Mouse (Mus musculus) natural killer cell, adult 2 months (primary cell): ENCODE results near the gene Sntn.

ENCODE experiments used
- DNase-seq, 2 experiments: peaks; one replicate each; pipeline ENCODE4 v3.0.0; 2022; ENCODE audit warnings: low spot score in 2 of 2

Sntn gene

DNA sequence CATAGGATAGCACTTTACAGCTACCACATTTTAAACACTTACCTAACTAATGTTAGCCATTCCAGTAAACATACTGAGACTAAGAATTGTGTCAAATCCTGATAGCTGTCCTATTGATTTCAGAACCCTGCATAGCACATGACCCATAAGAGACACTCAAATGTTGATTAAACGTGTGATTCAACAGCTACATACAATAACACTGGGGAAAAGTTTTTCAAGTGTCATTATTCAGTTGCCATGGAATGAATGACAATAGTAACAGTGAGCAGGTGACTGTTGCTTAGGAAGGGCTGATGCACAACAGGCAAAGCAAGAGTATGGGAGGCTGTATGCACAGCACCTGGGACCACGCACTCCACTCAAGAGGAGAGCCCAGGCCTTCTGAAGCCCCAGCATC, at the start of gene Sntn:
Gene Sntn, plus strand, starts transcription at position 301 of the 400 bp plus-strand sequence.
- no peak for DNase-seq

DNA sequence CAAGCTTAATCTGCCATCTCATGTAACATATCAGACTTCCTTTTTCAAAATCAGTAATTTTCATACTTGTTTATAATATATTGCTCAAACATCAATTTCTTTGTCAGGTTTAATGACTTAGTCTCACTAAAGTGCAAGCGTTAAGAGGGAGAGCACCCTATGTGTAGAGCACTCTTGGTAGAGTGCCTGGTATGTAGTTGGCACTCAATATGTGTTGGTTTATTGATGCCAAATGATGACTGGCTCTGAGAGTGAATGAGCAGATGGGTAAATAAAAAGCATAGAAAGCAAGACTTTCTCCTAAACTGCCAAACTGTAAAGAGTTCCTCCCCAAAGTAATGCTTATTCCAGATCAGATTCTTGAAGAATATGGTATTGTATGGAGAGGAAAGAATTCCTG, 20.8 kb upstream of the Sntn start:
- DNase-seq, result no peak

DNA sequence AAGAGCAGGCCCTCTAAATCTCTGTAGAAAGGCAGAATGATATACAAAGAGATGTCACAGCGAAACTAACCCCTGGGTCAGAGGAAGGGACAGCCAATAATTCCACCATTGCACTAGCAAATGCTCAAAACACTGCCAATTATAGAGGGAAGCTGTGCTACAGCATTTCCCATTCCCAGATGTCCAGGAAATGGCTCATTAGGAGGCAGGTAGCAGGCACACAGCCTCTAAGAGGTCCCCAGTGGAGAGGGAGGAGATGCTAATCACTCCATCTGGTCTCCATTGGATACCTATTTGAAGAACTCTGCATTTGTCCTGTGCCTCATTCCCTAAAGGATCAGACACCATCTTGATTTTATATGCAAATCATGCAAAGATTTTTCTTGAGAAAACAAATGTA, 19.6 kb upstream of the Sntn start:
- no peak for DNase-seq

DNA sequence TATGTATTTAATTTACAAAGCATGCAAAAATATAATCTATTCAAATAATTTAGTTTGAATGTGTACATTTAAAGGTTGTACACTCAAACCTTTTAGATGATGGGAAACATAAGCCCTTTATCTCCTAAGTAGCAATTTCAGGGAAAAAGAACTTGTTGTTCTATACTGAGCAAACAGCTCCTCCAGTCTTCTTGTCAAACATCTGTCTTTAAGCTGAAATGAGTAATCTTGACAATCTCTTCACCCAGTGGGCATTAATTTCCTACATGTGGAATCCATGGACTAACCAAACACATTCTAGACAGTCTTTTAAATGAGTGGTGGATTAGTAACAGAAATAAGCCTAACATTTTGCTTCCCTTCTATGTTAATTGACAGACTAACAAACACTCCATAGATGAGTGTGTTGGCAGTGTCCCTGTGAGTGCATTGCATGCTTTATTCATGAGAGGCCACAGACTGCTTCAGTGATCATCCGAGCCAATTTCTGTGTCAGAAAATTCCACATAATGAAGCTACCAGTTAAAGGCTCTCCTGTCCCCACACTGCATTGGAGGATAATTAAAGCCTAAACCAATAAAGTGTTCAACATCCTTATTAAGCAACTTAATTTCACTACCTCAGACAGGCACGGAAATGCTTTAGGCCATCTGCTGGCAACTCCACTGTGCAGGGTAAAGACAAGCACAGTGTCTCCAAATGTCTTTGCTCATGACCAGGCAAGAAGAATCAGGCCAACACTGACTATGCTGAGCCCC, 19.0 kb upstream of the Sntn start:
- no peak for DNase-seq

DNA sequence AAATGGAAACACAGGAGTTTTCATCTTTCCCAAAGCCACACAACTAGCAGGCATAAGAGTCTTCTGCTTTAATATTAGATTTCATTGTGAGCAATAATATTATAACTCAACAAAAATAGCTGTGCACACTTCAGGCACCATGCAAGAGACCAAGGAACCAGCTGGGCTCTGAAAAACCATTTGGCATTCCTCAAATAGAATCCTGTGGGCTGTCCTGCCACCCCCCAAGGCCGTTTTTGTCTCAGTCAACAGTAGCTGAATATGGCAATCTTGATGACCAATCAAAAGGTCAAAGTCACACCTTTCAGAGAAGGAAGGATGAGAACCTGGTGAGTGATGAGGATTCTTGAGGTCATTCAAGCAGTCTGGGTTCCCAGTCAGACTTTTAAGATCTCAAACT, 16.0 kb downstream of the Sntn start:
- DNase-seq, result no peak

DNA sequence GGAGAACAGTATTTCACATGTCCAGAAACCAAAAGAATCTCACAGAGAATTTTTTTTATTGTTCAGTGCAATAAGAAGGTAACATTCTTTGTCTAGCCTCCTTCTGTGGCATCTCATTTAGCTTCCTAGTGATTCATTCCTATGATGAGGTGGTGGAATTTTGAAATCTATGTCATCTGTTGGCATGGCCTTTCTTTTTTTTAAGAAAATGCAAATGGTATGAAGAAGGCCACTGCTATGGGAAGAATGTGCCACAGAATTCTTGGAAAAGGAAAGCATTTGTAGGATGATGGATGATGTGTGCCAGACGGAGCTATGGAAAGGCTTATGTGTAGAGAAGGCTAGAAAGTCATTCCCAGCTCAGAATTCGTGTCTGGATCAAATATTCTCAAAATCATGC, 19.8 kb downstream of the Sntn start:
- DNase-seq, result no peak

DNA sequence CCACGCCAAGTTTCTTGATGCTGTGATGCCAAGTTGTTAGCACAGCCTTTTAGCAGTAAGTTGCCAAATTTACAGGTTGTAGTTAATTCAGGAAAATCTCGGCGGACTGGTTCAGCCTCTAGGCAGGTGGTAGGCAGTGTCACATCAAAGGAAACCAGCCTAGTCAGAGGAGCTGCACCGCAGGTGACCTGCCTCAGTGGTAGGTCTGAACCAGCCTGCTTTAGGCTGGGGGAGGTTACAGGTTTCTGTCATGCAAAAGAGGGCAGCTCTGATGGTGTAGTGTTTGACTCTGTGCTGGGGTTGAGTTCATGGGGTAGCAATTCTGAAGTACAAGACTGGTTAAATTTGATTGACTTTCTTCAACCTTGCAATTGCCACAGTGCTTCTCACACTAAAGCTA, 61.6 kb downstream of the Sntn start:
- no peak for DNase-seq
